Mouse (Mus musculus): ENCODE data around the gene Zfp592.
A peak's percentile ranks its signal among the peaks of the same experiment; 100 is the strongest.
"Not testable (repeated sequence)": the region's sequence is repeated elsewhere in the genome, so short reads cannot be mapped to it uniquely, and the experiment has no call there.

Zfp592 gene

GRCm38 (mm10) chr7:80992980-80993833, at the start of gene Zfp592:
Zfp592 (plus strand) TSS chr7:80993681.
- DNase-seq (ENCODE audit: low spot score), result peak; percentile 71

- peak; percentile 85 for DNase-seq (ENCODE audit: low spot score)
These were observed 45.8 kb upstream of the Zfp592 start, which contains the start of gene Sec11a for GRCm38 (mm10) chr7:80947445-80948350. Sec11a (minus strand) TSS chr7:80947780.

- DNase-seq (ENCODE audit: low spot score), result no peak
These were observed 42.0 kb upstream of the Zfp592 start for GRCm38 (mm10) chr7:80951461-80951860.

GRCm38 (mm10) chr7:80952140-80952539, 41.3 kb upstream of the Zfp592 start:
- DNase-seq (ENCODE audit: low spot score), result no peak

GRCm38 (mm10) chr7:80954251-80954650, 39.2 kb upstream of the Zfp592 start:
- DNase-seq (ENCODE audit: low spot score), result no peak

GRCm38 (mm10) chr7:80956891-80957290, 36.6 kb upstream of the Zfp592 start:
- DNase-seq (ENCODE audit: low spot score), result no peak

- DNase-seq (ENCODE audit: low spot score), result no peak
These were observed 34.5 kb upstream of the Zfp592 start for GRCm38 (mm10) chr7:80959003-80959402.

GRCm38 (mm10) chr7:80962799-80963198, 30.7 kb upstream of the Zfp592 start:
- DNase-seq (ENCODE audit: low spot score), result no peak

- DNase-seq (ENCODE audit: low spot score), result no peak
These were observed 22.6 kb upstream of the Zfp592 start for GRCm38 (mm10) chr7:80970913-80971312.

GRCm38 (mm10) chr7:80971419-80971818, 22.1 kb upstream of the Zfp592 start:
- no peak for DNase-seq (ENCODE audit: low spot score)

GRCm38 (mm10) chr7:80972082-80972481, 21.4 kb upstream of the Zfp592 start:
- DNase-seq (ENCODE audit: low spot score), result no peak

- not testable (repeated sequence) for DNase-seq (ENCODE audit: low spot score)
These were observed 20.4 kb upstream of the Zfp592 start for GRCm38 (mm10) chr7:80972920-80973637.

GRCm38 (mm10) chr7:80973638-80974015, 19.9 kb upstream of the Zfp592 start:
- DNase-seq (ENCODE audit: low spot score), result not testable (repeated sequence)

GRCm38 (mm10) chr7:80980566-80980965, 12.9 kb upstream of the Zfp592 start:
- no peak for DNase-seq (ENCODE audit: low spot score)

- DNase-seq (ENCODE audit: low spot score), result no peak
These were observed 6.9 kb upstream of the Zfp592 start for GRCm38 (mm10) chr7:80986458-80987187.

GRCm38 (mm10) chr7:80987805-80988625, 5.5 kb upstream of the Zfp592 start:
- no peak for DNase-seq (ENCODE audit: low spot score)

GRCm38 (mm10) chr7:80990276-80990675, 3.2 kb upstream of the Zfp592 start:
- DNase-seq (ENCODE audit: low spot score), result no peak

- no peak for DNase-seq (ENCODE audit: low spot score)
These were observed 1.9 kb upstream of the Zfp592 start for GRCm38 (mm10) chr7:80991589-80991988.

- no peak for DNase-seq (ENCODE audit: low spot score)
These were observed 1.4 kb upstream of the Zfp592 start for GRCm38 (mm10) chr7:80992063-80992462.

GRCm38 (mm10) chr7:80992631-80992979, 876 bp upstream of the Zfp592 start:
- DNase-seq (ENCODE audit: low spot score), result peak; percentile 57

All from adipocyte (in vitro differentiated cells).